Mouse (Mus musculus): ENCODE results near the gene Slc9a5. TPM values are rescaled to one million over a fixed set of nuclear protein-coding genes. Genes with fewer than 3 reads are reported as not detected.

Gene Slc9a5
- polyA plus RNA-seq (2016; fragmentation: Nextera tagmentation; extraction: Ambion mirVana) = 5.9 and 7.4 TPM in 2 replicates

- under 1% methylated on average over 34 of the region's 34 CpGs for WGBS
- peak; percentile 16; the same call in 1 of the 2 replicates for ATAC-seq (ENCODE audit: insufficient number of reproducible peaks, insufficient read depth, low FRiP score, low TSS enrichment)
- H3K4me1 ChIP-seq = peaks cover 38% of the 10 kb centered on the region
Measured at GRCm38 (mm10) chr8:105348450-105349095, at the start of gene Slc9a5. Gene Slc9a5, plus strand, starts transcription at chr8:105348843.

GRCm38 (mm10) chr8:105299962-105300361, 48.7 kb upstream of the Slc9a5 start:
- Histone ChIP-seq H3K36me3 (peaks cover 54% of the 10 kb centered on the region), H3K4me3 (no peak overlapping the region), H3K27me3 (no peaks in the 10 kb centered on the region), H3K4me1 (peaks cover 19% of the 10 kb centered on the region), H3K9ac (no peak overlapping the region), H3K27ac (no peak overlapping the region), H3K4me2 (replicated peaks) (no peak overlapping the region), H3K9me3 (no peaks in the 10 kb centered on the region)
- 92% methylated on average over 8 of the region's 8 CpGs for WGBS
- no peak for ATAC-seq (ENCODE audit: insufficient number of reproducible peaks, insufficient read depth, low FRiP score, low TSS enrichment)

More at GRCm38 (mm10) chr8:105348450-105349095, at the start of gene Slc9a5:
- Histone ChIP-seq H3K4me3 (peak within 1 kb of the TSS; percentile 75), H3K4me2 (replicated peaks) (peak within 1 kb of the TSS; percentile 90), H3K27ac (peak within 1 kb of the TSS; percentile 82), H3K27me3 (no peaks in the 10 kb centered on the region), H3K9ac (peak within 1 kb of the TSS; percentile 78), H3K36me3 (peaks cover under 1% of the 10 kb centered on the region; the same call in 1 of the 2 replicates), H3K9me3 (no peaks in the 10 kb centered on the region)

GRCm38 (mm10) chr8:105303396-105303795, 45.2 kb upstream of the Slc9a5 start:
- Histone ChIP-seq H3K9ac (no peak overlapping the region), H3K4me1 (peaks cover 32% of the 10 kb centered on the region), H3K27me3 (no peaks in the 10 kb centered on the region), H3K4me3 (no peak overlapping the region), H3K4me2 (replicated peaks) (no peak overlapping the region), H3K36me3 (peaks cover 72% of the 10 kb centered on the region), H3K27ac (no peak overlapping the region), H3K9me3 (no peaks in the 10 kb centered on the region)
- ATAC-seq (ENCODE audit: insufficient number of reproducible peaks, insufficient read depth, low FRiP score, low TSS enrichment) = no peak
- 87% methylated on average over 8 of the region's 8 CpGs for WGBS

GRCm38 (mm10) chr8:105303874-105304273, 44.8 kb upstream of the Slc9a5 start:
- H3K9ac ChIP-seq = no peak overlapping the region
- 0 out of 2 replicates have a peak overlapping the region, but pooled peaks have one; percentile 51 for H3K27ac ChIP-seq
- 88% methylated on average over 9 of the region's 9 CpGs for WGBS
- peaks cover 28% of the 10 kb centered on the region for H3K4me1 ChIP-seq
- no peak overlapping the region for H3K4me3 ChIP-seq
- no peaks in the 10 kb centered on the region for H3K27me3 ChIP-seq
- H3K4me2 ChIP-seq (replicated peaks) = no peak overlapping the region
- no peaks in the 10 kb centered on the region for H3K9me3 ChIP-seq
- no peak for ATAC-seq (ENCODE audit: insufficient number of reproducible peaks, insufficient read depth, low FRiP score, low TSS enrichment)
- peaks cover 76% of the 10 kb centered on the region for H3K36me3 ChIP-seq

GRCm38 (mm10) chr8:105304325-105305210, 44.1 kb upstream of the Slc9a5 start:
- no peak overlapping the region for H3K4me2 ChIP-seq (replicated peaks)
- H3K9ac ChIP-seq = no peak overlapping the region
- no peaks in the 10 kb centered on the region for H3K27me3 ChIP-seq
- 69% methylated on average over 9 of the region's 9 CpGs for WGBS
- no peaks in the 10 kb centered on the region for H3K9me3 ChIP-seq
- H3K27ac ChIP-seq = peak overlapping the region; percentile 51; the same call in 1 of the 2 replicates
- H3K36me3 ChIP-seq = peaks cover 73% of the 10 kb centered on the region
- peaks cover 25% of the 10 kb centered on the region for H3K4me1 ChIP-seq
- no peak overlapping the region for H3K4me3 ChIP-seq
- ATAC-seq (ENCODE audit: insufficient number of reproducible peaks, insufficient read depth, low FRiP score, low TSS enrichment) = no peak

- Histone ChIP-seq H3K9ac (peak within 1 kb of the TSS; percentile 49), H3K27ac (peak within 1 kb of the TSS; percentile 73), H3K4me3 (peak within 1 kb of the TSS; percentile 32), H3K9me3 (no peaks in the 10 kb centered on the region), H3K27me3 (no peaks in the 10 kb centered on the region), H3K36me3 (peaks cover 65% of the 10 kb centered on the region), H3K4me1 (peaks cover 25% of the 10 kb centered on the region), H3K4me2 (replicated peaks) (peak within 1 kb of the TSS; percentile 74)
- ATAC-seq (ENCODE audit: insufficient number of reproducible peaks, insufficient read depth, low FRiP score, low TSS enrichment) = peak; percentile 49
- 6% methylated on average over 29 of the region's 30 CpGs for WGBS
Measured at GRCm38 (mm10) chr8:105305211-105306145, 43.2 kb upstream of the Slc9a5 start, which contains the start of gene Elmo3. Gene Elmo3, plus strand, starts transcription at chr8:105305601.

GRCm38 (mm10) chr8:105306146-105306691, 42.4 kb upstream of the Slc9a5 start:
- 36% methylated on average over 5 of the region's 5 CpGs for WGBS
- Histone ChIP-seq H3K36me3 (peaks cover 59% of the 10 kb centered on the region), H3K4me1 (peaks cover 25% of the 10 kb centered on the region), H3K9ac (peak overlapping the region; percentile 49), H3K27ac (peak overlapping the region; percentile 73), H3K4me2 (replicated peaks) (peak overlapping the region; percentile 74), H3K27me3 (no peaks in the 10 kb centered on the region), H3K9me3 (no peaks in the 10 kb centered on the region), H3K4me3 (peak overlapping the region; percentile 32)
- peak; percentile 39 for ATAC-seq (ENCODE audit: insufficient number of reproducible peaks, insufficient read depth, low FRiP score, low TSS enrichment)

- Histone ChIP-seq H3K4me3 (no peak overlapping the region), H3K4me2 (replicated peaks) (no peak overlapping the region), H3K9ac (no peak overlapping the region), H3K9me3 (no peaks in the 10 kb centered on the region), H3K27ac (no peak overlapping the region), H3K27me3 (no peaks in the 10 kb centered on the region), H3K36me3 (peaks cover 56% of the 10 kb centered on the region), H3K4me1 (peaks cover 25% of the 10 kb centered on the region)
- no peak for ATAC-seq (ENCODE audit: insufficient number of reproducible peaks, insufficient read depth, low FRiP score, low TSS enrichment)
- WGBS = 94% methylated on average over 13 of the region's 13 CpGs
Measured at GRCm38 (mm10) chr8:105307670-105308069, 41.0 kb upstream of the Slc9a5 start.

GRCm38 (mm10) chr8:105308428-105308827, 40.2 kb upstream of the Slc9a5 start:
- ATAC-seq (ENCODE audit: insufficient number of reproducible peaks, insufficient read depth, low FRiP score, low TSS enrichment) = no peak
- Histone ChIP-seq H3K4me2 (replicated peaks) (no peak overlapping the region), H3K27me3 (no peaks in the 10 kb centered on the region), H3K27ac (no peak overlapping the region), H3K4me1 (peaks cover 25% of the 10 kb centered on the region), H3K36me3 (peaks cover 57% of the 10 kb centered on the region), H3K9me3 (no peaks in the 10 kb centered on the region), H3K4me3 (no peak overlapping the region), H3K9ac (no peak overlapping the region)
- 95% methylated on average over 10 of the region's 10 CpGs for WGBS

GRCm38 (mm10) chr8:105309142-105309847, 39.3 kb upstream of the Slc9a5 start:
- 83% methylated on average over 15 of the region's 15 CpGs for WGBS
- no peaks in the 10 kb centered on the region for H3K27me3 ChIP-seq

More at GRCm38 (mm10) chr8:105309142-105309847, 39.3 kb upstream of the Slc9a5 start:
- ATAC-seq (ENCODE audit: insufficient number of reproducible peaks, insufficient read depth, low FRiP score, low TSS enrichment) = no peak
- H3K27ac ChIP-seq = no peak overlapping the region
- no peaks in the 10 kb centered on the region for H3K9me3 ChIP-seq
- no peak overlapping the region for H3K4me3 ChIP-seq
- H3K9ac ChIP-seq = no peak overlapping the region
- H3K4me1 ChIP-seq = peaks cover 24% of the 10 kb centered on the region
- no peak overlapping the region for H3K4me2 ChIP-seq (replicated peaks)
- H3K36me3 ChIP-seq = peaks cover 57% of the 10 kb centered on the region

Measured in embryonic facial prominence, embryonic 12.5 days (tissue).